Mouse (Mus musculus): Measurements from ENCODE around the gene Eif5a.
"Not testable (repeated sequence)": the region's sequence is repeated elsewhere in the genome, so short reads cannot be mapped to it uniquely, and the experiment has no call there.

The Eif5a gene

DNA sequence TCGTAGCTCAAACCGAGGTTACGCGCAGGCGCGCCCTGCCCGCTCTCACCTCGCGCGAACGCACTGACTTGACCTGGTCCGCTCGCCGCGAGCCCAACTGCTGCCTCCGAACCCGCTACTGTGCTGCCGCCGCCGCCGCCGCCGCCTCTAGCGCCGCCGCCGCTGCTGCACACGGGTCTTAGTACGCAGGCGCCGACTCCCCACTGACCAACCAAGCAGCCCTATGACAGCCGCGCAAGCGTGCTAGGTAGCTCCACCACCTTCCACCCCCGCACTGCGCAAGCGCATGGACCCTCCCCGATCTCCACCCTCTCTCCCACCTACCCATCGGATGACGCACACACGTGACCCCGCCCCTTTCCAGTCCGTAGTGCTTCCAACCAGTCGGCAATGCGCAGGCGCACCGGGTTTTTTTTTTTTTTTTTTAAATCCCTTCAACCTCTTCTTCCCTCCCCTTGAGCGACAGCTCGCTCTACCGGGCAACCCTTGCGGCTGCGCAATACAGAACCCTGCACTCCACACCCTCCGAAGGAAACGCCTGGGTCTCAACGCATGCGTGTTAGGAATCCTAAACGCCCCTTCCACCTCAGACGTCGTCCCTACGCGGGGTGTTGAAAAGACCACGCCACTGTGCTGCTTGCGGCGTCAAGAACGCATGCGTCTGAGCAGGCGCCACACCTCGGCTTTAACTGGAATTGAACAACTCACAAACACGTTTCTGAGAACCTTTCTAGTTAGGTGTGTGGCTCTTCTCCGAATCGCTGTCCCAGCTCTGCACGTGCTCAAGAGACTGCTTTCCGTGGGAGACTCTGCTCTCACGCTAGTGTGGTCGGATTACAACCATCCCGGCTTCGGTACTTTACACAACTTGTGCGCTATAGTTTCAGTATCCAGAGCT lies at the start of gene Eif5a:
Gene Eif5a, minus strand, starts transcription at position 845 of the 898 bp plus-strand sequence.
- ATAC-seq (ENCODE audit: low TSS enrichment), result peak; percentile 93

GRCm38 (mm10) chr11:69970775-69971174 lies 49.0 kb upstream of the Eif5a start:
- ATAC-seq (ENCODE audit: low TSS enrichment), result no peak

- ATAC-seq (ENCODE audit: low TSS enrichment), result no peak
These were observed 48.5 kb upstream of the Eif5a start for GRCm38 (mm10) chr11:69970222-69970621.

DNA sequence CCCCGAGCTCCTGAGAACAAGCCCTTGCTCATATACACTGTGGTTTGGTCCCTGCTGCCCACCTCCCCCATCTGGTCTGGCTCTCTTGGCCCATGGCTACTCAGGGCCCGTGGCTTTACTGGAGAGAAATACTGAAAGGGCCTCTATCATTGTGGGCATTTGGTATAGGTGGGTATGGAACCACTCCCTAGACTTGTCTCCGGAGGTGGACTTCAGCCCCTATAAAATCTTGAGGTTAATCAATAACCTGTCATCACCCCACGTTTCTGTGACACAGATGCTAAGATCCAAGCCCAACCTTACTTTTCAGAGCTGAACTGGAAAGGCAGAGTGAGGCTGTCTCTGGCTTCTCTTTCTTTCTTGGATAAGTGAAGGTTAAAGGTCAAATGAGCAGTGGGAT lies 47.0 kb upstream of the Eif5a start:
- no peak for ATAC-seq (ENCODE audit: low TSS enrichment)

DNA sequence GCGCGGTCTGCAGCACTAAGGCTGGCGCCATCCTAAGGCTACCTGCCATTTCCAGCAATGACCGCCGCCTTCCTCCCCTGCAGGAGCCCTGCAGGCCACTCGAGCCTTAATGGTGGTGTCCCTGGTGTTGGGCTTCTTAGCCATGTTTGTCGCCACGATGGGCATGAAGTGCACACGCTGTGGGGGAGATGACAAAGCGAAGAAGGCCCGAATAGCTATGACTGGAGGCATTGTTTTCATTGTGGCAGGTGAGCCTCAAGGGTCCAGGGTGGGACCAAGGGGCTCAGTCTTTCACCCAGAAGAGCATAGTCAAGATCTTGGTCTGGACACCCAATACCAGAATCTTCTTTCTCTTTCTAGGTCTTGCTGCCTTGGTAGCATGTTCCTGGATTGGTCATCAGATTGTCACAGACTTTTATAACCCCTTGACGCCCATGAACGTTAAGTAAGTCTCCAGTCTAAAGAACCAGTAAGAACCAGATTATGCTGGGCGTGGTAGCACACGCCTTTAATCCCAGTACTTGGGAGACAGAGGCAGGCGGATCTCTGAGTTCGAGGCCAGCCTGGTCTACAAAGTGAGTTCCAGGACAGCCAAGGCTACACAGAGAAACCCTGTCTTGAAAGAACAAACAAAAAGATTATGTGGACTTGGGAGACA lies 45.2 kb upstream of the Eif5a start:
- no peak for ATAC-seq (ENCODE audit: low TSS enrichment)

DNA sequence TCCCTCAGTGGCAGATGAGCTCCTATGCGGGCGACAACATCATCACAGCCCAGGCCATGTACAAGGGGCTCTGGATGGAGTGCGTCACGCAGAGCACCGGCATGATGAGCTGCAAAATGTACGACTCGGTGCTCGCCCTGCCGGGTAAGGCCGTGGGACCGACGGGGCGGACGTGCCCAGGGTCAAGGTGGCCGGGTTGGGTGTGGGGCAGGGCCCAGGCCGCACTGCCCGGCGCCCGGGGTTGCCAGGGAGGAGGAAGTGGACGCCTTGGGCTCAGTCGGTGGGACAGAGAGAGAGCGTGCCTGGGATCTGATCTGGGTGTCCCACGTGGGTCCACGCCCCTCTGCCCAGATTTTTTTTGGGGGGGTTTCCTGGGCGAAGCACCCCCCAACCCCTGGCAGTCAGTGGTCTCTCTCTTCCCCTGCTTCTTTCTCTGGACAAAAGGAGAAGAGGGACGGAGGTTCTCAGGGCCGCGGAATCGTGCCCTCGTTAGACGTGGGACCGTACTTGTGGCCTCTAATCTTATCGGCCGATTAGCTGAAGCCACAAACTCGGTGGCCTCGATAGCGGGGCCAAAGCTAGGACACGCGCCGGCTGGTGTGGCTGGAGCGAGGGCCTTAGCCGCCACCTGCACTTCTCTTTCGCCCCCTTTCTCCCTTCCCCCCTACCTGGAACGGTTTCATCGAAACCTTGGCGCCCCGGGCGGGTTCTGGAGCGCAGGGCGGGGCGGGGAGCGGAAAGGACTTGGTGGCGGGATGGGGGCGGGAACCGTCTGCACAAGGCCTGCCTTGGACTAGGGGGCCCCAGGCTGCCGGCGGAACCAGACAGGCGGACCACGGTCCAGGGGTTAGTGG lies 44.5 kb upstream of the Eif5a start:
- ATAC-seq (ENCODE audit: low TSS enrichment), result no peak

GRCm38 (mm10) chr11:69965271-69966005 lies 43.7 kb upstream of the Eif5a start:
- no peak for ATAC-seq (ENCODE audit: low TSS enrichment)

- no peak for ATAC-seq (ENCODE audit: low TSS enrichment)
These were observed 43.0 kb upstream of the Eif5a start, which contains the start of gene Cldn7 for GRCm38 (mm10) chr11:69964650-69965270. Gene Cldn7 (plus strand): TSS chr11:69964779.

DNA sequence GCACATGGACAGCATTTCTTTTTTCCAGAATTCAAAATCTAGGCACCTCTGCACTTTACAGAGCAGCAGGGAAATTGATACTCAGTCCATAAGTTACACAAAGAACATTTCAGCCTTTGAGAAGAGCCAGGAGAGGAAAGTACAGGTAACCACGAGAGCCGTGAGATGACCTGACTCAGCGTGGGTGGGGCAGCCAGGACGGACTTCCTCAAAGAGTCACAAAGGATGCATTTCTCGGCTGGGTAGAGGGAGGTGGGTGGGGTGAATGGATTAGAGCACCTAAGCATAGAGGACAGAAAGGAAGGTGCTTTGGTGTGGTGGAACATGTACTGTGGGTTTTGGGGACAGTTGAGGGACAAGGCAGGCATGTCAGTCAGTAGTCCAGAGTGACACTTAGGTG lies 40.1 kb upstream of the Eif5a start:
- ATAC-seq (ENCODE audit: low TSS enrichment), result no peak

GRCm38 (mm10) chr11:69960616-69961015 lies 38.9 kb upstream of the Eif5a start:
- ATAC-seq (ENCODE audit: low TSS enrichment), result no peak

GRCm38 (mm10) chr11:69956218-69956617 lies 34.5 kb upstream of the Eif5a start:
- no peak for ATAC-seq (ENCODE audit: low TSS enrichment)

DNA sequence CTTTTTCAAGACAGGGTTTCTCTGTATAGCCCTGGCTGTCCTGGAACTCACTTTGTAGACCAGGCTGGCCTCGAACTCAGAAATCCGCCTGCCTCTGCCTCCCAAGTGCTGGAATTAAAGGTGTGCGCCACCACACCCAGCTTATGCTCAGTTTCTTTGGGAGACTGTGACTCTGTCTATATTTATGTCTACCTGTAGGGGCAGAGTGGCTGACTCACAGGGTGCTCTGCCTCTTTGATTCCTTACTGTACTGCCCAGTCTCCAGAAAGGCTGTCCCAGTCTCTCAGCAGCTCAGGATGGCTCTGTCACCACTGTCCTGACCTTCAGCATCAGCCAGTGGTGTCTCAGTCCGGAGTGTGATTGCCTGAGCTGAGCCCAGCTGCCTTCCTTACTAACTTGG lies 33.9 kb upstream of the Eif5a start:
- not testable (repeated sequence) for ATAC-seq (ENCODE audit: low TSS enrichment)

DNA sequence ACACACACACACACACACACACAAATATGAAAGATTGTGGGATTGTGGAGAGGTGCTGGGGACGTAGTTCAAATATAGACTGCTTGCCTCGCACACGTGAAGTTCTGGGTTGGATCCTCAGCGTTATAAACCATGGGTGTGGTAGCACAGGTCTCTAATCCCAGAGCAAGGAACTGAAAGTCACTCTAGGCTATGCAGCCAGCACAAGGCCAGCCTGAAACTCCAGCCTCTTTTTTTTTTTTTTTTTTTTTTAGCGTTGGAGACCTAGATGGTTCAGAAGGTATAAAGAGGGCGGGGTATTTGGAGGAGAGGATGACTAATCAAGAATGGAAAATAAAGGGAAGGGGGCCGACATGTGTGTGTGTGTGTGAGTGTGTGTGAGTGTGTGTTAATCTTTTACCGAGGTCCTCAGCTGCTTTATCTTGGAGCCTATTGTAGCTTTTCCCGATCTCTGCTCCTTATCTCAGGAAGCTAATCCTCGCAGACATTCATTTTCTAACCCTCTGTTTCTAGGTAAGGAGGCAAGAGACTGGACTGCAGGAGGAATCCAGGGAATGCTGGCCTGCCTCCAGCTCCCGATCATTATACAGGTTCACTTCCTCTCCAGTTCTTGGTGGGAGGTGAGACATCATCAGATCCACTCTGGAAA lies 31.6 kb upstream of the Eif5a start:
- ATAC-seq (ENCODE audit: low TSS enrichment), result no peak

- ATAC-seq (ENCODE audit: low TSS enrichment), result no peak
These were observed 30.5 kb upstream of the Eif5a start for GRCm38 (mm10) chr11:69952274-69952673.

GRCm38 (mm10) chr11:69950807-69951459 lies 29.2 kb upstream of the Eif5a start:
- peak; percentile 55; the same call in 1 of the 2 replicates for ATAC-seq (ENCODE audit: low TSS enrichment)

DNA sequence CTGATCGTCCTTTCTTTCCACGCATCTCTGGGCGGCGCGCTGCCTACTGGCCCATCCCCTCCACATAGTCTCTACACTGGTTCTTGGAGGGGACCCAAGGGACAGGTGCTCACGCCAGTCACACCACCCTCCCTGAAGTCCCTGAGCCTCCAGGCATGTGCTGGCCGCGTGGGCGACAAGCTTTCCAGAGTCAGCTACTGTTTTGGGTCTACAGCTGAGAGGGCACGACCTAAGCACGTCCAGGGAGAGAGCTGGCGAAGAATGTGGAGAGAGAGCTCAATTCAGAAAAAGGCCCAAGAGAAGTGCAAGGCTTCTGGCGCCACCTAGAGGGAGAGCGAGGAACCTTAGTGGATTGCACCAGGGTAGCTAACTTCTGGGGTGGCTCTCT lies 27.0 kb upstream of the Eif5a start:
- peak; percentile 52; the same call in 1 of the 2 replicates for ATAC-seq (ENCODE audit: low TSS enrichment)

GRCm38 (mm10) chr11:69948066-69948762 lies 26.5 kb upstream of the Eif5a start, which contains the start of gene Slc2a4:
Gene Slc2a4 (minus strand): TSS chr11:69948188.
- no peak for ATAC-seq (ENCODE audit: low TSS enrichment)

- no peak for ATAC-seq (ENCODE audit: low TSS enrichment)
These were observed 25.7 kb upstream of the Eif5a start for GRCm38 (mm10) chr11:69947337-69948065.
